ENCODE assay signal across 8 mouse cellular contexts in the genomic region with DNA sequence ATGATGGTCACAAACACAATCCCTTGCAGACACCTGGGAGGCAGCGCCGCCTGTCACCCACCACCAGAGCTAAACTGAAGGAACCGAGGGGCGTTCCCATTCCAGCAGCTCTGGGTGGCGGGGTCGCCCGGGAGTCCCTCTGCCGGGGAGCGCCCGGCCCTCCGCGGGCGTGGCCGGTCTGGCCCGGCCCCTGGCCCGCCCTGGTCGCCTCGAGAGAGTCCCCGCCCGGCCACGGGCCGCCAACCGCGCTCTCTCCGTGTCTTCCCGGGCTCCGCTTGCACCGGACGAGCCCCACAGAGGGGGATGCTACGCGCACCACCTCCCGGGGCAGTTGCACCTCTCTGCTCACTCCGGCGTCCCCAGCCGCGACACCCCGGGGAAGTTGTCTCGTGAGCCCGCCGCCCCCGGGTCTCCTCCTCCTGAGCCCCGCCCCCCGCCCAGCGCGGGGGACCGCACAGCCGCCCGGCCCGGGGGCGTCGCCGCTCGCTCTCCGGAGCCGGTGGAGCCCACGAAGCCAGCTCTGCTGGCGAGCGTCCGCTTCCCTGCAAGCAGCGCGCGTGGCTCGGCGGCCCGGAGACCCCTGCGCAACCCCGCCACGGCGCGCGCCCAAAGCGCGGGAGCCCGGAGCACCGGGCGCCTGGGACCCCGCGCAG. TPM values are rescaled to one million over a fixed set of nuclear protein-coding genes. Genes with fewer than 3 reads are reported as not detected.
DNase-seq lines count a peak whose midpoint lies in the region; ATAC-seq and TF ChIP-seq lines count a peak whose summit lies in the region.

Gas7 (plus strand) TSS at position 564 of the 653 bp plus-strand sequence.

- H3K4me3 ChIP-seq in bone marrow macrophage, adult 2 months (ENCODE audit: insufficient read depth, low read length), result peak within 1 kb of the TSS; percentile 80
- peak within 1 kb of the TSS; percentile 73 for H3K4me3 ChIP-seq in forebrain, postnatal 0 days (ENCODE audit: low read depth, low read length)
- H3K4me3 ChIP-seq in hindbrain, embryonic 13.5 days, result peak within 1 kb of the TSS; percentile 74

- TF ChIP-seq POLR2A in bone marrow macrophage, adult 2 months (IDR thresholded peaks at IDR 0.05; ENCODE audit: borderline replicate concordance, low read depth, low read length), result no peak

- peak; percentile 31 for ATAC-seq in Patski
- peak; percentile 75 for ATAC-seq in forebrain, postnatal 0 days
- peak; percentile 77 for ATAC-seq in hindbrain, embryonic 13.5 days (ENCODE audit: low FRiP score)
- no peak for ATAC-seq in frontal cortex, adult (ENCODE audit: low TSS enrichment)

- no peak within 1 kb of the TSS for H3K27ac ChIP-seq in bone marrow macrophage, adult 2 months (ENCODE audit: insufficient read depth, low read depth, low read length)
- peak within 1 kb of the TSS; percentile 62; the same call in 1 of the 2 replicates for H3K27ac ChIP-seq in forebrain, postnatal 0 days (ENCODE audit: low read depth, low read length)
- H3K27ac ChIP-seq in hindbrain, embryonic 13.5 days, result 0 out of 2 replicates have a peak within 1 kb of the TSS, but pooled peaks have one; percentile 19

- peak within 1 kb of the TSS; percentile 98 for H3K4me2 ChIP-seq in forebrain, postnatal 0 days (ENCODE audit: low read depth)
- H3K4me2 ChIP-seq in hindbrain, embryonic 13.5 days, result peak within 1 kb of the TSS; percentile 99

- DNase-seq in Patski (ENCODE audit: low read depth, low spot score), result no peak
- DNase-seq in forebrain, postnatal 0 days, result peak; percentile 61
- peak in 1 of 2 experiments; percentile 27 for DNase-seq in left cerebral cortex, adult 8-10 months (ENCODE audit: low spot score in 2 of 2)
- peak; percentile 37 for DNase-seq in lung, postnatal 36 days
- peak; percentile 38 for DNase-seq in right cerebral cortex, postnatal 14 days

- TF ChIP-seq CTCF in Patski (IDR thresholded peaks at IDR 0.05), result no peak
- TF ChIP-seq CTCF in bone marrow macrophage, adult 2 months (IDR thresholded peaks at IDR 0.05; ENCODE audit: low read depth, low read length), result no peak
- TF ChIP-seq CTCF in forebrain, postnatal 0 days (IDR thresholded peaks at IDR 0.05; ENCODE audit: low read depth), result peak; percentile 52

- WGBS in forebrain, postnatal 0 days, result under 1% methylated on average over 75 of the region's 78 CpGs
- WGBS in hindbrain, embryonic 13.5 days, result under 1% methylated on average over 63 of the region's 78 CpGs

- in situ Hi-C loops in Patski (cut with MboI; ENCODE audit: low pct_unique_long_range_greater_than_20kb), result no loop called here

- no peaks in the 10 kb centered on the region for H3K36me3 ChIP-seq in forebrain, postnatal 0 days (ENCODE audit: insufficient read depth)
- H3K36me3 ChIP-seq in hindbrain, embryonic 13.5 days, result no peaks in the 10 kb centered on the region

- peak within 1 kb of the TSS; percentile 75 for H3K9ac ChIP-seq in forebrain, postnatal 0 days
- peak within 1 kb of the TSS; percentile 82 for H3K9ac ChIP-seq in hindbrain, embryonic 13.5 days

- no peaks in the 10 kb centered on the region for H3K9me3 ChIP-seq in forebrain, postnatal 0 days (ENCODE audit: low read length)
- H3K9me3 ChIP-seq in hindbrain, embryonic 13.5 days, result no peaks in the 10 kb centered on the region

- CTCF ChIA-PET in Patski (lab: Charles Lee), result no interaction called here

- peaks cover 53% of the 10 kb centered on the region for H3K4me1 ChIP-seq in bone marrow macrophage, adult 2 months (ENCODE audit: control insufficient read depth, insufficient read depth, low read length)
- no peaks in the 10 kb centered on the region for H3K4me1 ChIP-seq in forebrain, postnatal 0 days (ENCODE audit: insufficient read depth)
- peaks cover 16% of the 10 kb centered on the region for H3K4me1 ChIP-seq in hindbrain, embryonic 13.5 days (replicated peaks)

- POLR2A ChIA-PET in Patski (lab: Charles Lee), result no interaction called here

- H3K27me3 ChIP-seq in Patski, result peaks cover 48% of the 10 kb centered on the region
- no peaks in the 10 kb centered on the region for H3K27me3 ChIP-seq in forebrain, postnatal 0 days (ENCODE audit: insufficient read depth, low read length)
- peaks cover 42% of the 10 kb centered on the region for H3K27me3 ChIP-seq in hindbrain, embryonic 13.5 days

RNA-seq across cellular contexts. Expression of gene Gas7, which starts in this region (rescaled TPM):
- polyA plus RNA-seq in Patski (2021), result 0.41 TPM
- 315 and 355 TPM in 2 replicates for polyA plus RNA-seq in bone marrow macrophage, adult 2 months (2012; ENCODE audit: insufficient read depth, insufficient read length, missing spikeins)
- total RNA-seq in forebrain, postnatal 0 days (2014; rRNA removed), result 176 and 187 TPM in 2 replicates
- polyA plus RNA-seq in forebrain, postnatal 0 days (2015; fragmentation: Nextera tagmentation; extraction: Ambion mirVana), result 119 and 124 TPM in 2 replicates
- polyA plus RNA-seq in hindbrain, embryonic 13.5 days (2015; fragmentation: Nextera tagmentation; extraction: Ambion mirVana), result 11.0 and 11.3 TPM in 2 replicates
- 100 to 1,000 TPM; 532 to 564 (median 545) TPM for total RNA-seq in left cerebral cortex, adult 8-10 months (2022)

Comparison
In these comparisons a context has a peak if more than half of its experiments do, and no peak if none do; other contexts are left out.
1. Peak in ATAC-seq in Patski; RNA of the gene not detected or under 1 TPM.